Mouse (Mus musculus): ENCODE results near the gene Ssbp3. TPM values are rescaled to one million over a fixed set of nuclear protein-coding genes. Genes with fewer than 3 reads are reported as not detected.

The Ssbp3 gene
- polyA plus RNA-seq, 1 experiment, result 27.8 TPM

GRCm38 (mm10) chr4:106996305-106997076 is 86.0 kb downstream of the Ssbp3 start:
- 44% methylated on average over 13 of the region's 13 CpGs for WGBS

DNA sequence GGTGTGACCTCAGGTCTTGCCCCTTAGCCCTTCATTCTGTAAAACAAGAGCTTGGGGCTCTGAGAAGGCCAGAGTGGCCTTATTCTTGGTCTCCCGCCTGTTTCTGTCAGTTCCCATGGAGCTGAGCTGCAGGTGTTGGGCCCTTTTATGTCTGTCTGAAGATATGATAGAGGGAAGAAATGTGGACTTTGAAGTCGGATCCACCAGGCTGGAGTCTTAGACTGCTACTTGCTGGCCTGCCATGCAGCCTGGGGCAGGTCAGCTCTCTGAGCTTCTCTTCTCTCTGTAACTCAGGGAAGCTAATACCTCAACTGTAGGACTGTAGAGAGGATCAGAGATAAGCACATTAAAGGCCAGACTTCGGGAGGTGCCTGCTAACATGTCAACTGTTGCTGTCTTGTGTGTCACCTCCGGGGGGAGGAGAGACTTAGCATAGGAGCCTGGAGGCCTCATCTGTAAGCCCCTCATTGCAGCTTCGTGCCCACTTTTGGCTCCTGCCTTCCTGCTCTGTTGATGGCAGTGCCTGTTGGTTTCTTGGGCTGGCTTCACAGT is 90.8 kb downstream of the Ssbp3 start:
- TF ChIP-seq POLR2A (IDR thresholded peaks at IDR 0.05; ENCODE audit: low read depth, low read length), result no peak
- no peak for TF ChIP-seq CTCF (IDR thresholded peaks at IDR 0.05; ENCODE audit: extremely low read depth, insufficient read depth, insufficient read length, insufficient replicate concordance)
- Histone ChIP-seq H3K27me3 (ENCODE audit: control insufficient read depth, insufficient read depth, low read length) (no peaks in the 10 kb centered on the region), H3K4me1 (ENCODE audit: control insufficient read depth, insufficient read depth, insufficient read length) (peaks cover 3% of the 10 kb centered on the region; the same call in 1 of the 2 replicates), H3K36me3 (ENCODE audit: control insufficient read depth, insufficient read depth, low read length) (no peaks in the 10 kb centered on the region), H3K4me3 (ENCODE audit: extremely low read depth, insufficient read depth, insufficient read length) (no peak overlapping the region), H3K27ac (ENCODE audit: insufficient read depth, low read length) (no peak overlapping the region)
- no peak for DNase-seq (ENCODE audit: low read depth in 1 of 2, low spot score in 2 of 2)
- 79% methylated on average over 5 of the region's 5 CpGs for WGBS

More at GRCm38 (mm10) chr4:106996305-106997076, 86.0 kb downstream of the Ssbp3 start:
- H3K27ac ChIP-seq (ENCODE audit: insufficient read depth, low read length), result no peak overlapping the region
- no peak for DNase-seq (ENCODE audit: low read depth in 1 of 2, low spot score in 2 of 2)
- no peaks in the 10 kb centered on the region for H3K36me3 ChIP-seq (ENCODE audit: control insufficient read depth, insufficient read depth, low read length)
- no peak for TF ChIP-seq CTCF (IDR thresholded peaks at IDR 0.05; ENCODE audit: extremely low read depth, insufficient read depth, insufficient read length, insufficient replicate concordance)
- no peak for TF ChIP-seq POLR2A (IDR thresholded peaks at IDR 0.05; ENCODE audit: low read depth, low read length)
- H3K27me3 ChIP-seq (ENCODE audit: control insufficient read depth, insufficient read depth, low read length), result no peaks in the 10 kb centered on the region
- no peak overlapping the region for H3K4me3 ChIP-seq (ENCODE audit: extremely low read depth, insufficient read depth, insufficient read length)
- peaks cover 3% of the 10 kb centered on the region; the same call in 1 of the 2 replicates for H3K4me1 ChIP-seq (ENCODE audit: control insufficient read depth, insufficient read depth, insufficient read length)

GRCm38 (mm10) chr4:107001916-107002488 is 91.5 kb downstream of the Ssbp3 start:
- Histone ChIP-seq H3K4me1 (ENCODE audit: control insufficient read depth, insufficient read depth, insufficient read length) (no peaks in the 10 kb centered on the region), H3K36me3 (ENCODE audit: control insufficient read depth, insufficient read depth, low read length) (no peaks in the 10 kb centered on the region), H3K4me3 (ENCODE audit: extremely low read depth, insufficient read depth, insufficient read length) (no peak overlapping the region), H3K27ac (ENCODE audit: insufficient read depth, low read length) (no peak overlapping the region), H3K27me3 (ENCODE audit: control insufficient read depth, insufficient read depth, low read length) (no peaks in the 10 kb centered on the region)
- 87% methylated on average over 14 of the region's 14 CpGs for WGBS
- no peak for DNase-seq (ENCODE audit: low read depth in 1 of 2, low spot score in 2 of 2)
- TF ChIP-seq POLR2A (IDR thresholded peaks at IDR 0.05; ENCODE audit: low read depth, low read length), result no peak
- no peak for TF ChIP-seq CTCF (IDR thresholded peaks at IDR 0.05; ENCODE audit: extremely low read depth, insufficient read depth, insufficient read length, insufficient replicate concordance)

- Histone ChIP-seq H3K27ac (ENCODE audit: insufficient read depth, low read length) (no peak overlapping the region), H3K36me3 (ENCODE audit: control insufficient read depth, insufficient read depth, low read length) (no peaks in the 10 kb centered on the region), H3K4me3 (ENCODE audit: extremely low read depth, insufficient read depth, insufficient read length) (no peak overlapping the region), H3K27me3 (ENCODE audit: control insufficient read depth, insufficient read depth, low read length) (no peaks in the 10 kb centered on the region), H3K4me1 (ENCODE audit: control insufficient read depth, insufficient read depth, insufficient read length) (no peaks in the 10 kb centered on the region)
- no peak for TF ChIP-seq CTCF (IDR thresholded peaks at IDR 0.05; ENCODE audit: extremely low read depth, insufficient read depth, insufficient read length, insufficient replicate concordance)
- no peak for TF ChIP-seq POLR2A (IDR thresholded peaks at IDR 0.05; ENCODE audit: low read depth, low read length)
- DNase-seq (ENCODE audit: low read depth in 1 of 2, low spot score in 2 of 2), result no peak
- WGBS, result 82% methylated on average over 11 of the region's 11 CpGs
These were observed 92.1 kb downstream of the Ssbp3 start for GRCm38 (mm10) chr4:107002517-107003165.

- Histone ChIP-seq H3K4me1 (ENCODE audit: control insufficient read depth, insufficient read depth, insufficient read length) (no peaks in the 10 kb centered on the region), H3K27me3 (ENCODE audit: control insufficient read depth, insufficient read depth, low read length) (no peaks in the 10 kb centered on the region), H3K4me3 (ENCODE audit: extremely low read depth, insufficient read depth, insufficient read length) (no peak overlapping the region), H3K27ac (ENCODE audit: insufficient read depth, low read length) (no peak overlapping the region), H3K36me3 (ENCODE audit: control insufficient read depth, insufficient read depth, low read length) (no peaks in the 10 kb centered on the region)
- 96% methylated on average over 2 of the region's 2 CpGs for WGBS
- no peak for TF ChIP-seq CTCF (IDR thresholded peaks at IDR 0.05; ENCODE audit: extremely low read depth, insufficient read depth, insufficient read length, insufficient replicate concordance)
- TF ChIP-seq POLR2A (IDR thresholded peaks at IDR 0.05; ENCODE audit: low read depth, low read length), result no peak
- no peak for DNase-seq (ENCODE audit: low read depth in 1 of 2, low spot score in 2 of 2)
These were observed 92.7 kb downstream of the Ssbp3 start for GRCm38 (mm10) chr4:107003199-107003598.

- Histone ChIP-seq H3K4me1 (ENCODE audit: control insufficient read depth, insufficient read depth, insufficient read length) (no peaks in the 10 kb centered on the region), H3K27ac (ENCODE audit: insufficient read depth, low read length) (no peak overlapping the region), H3K4me3 (ENCODE audit: extremely low read depth, insufficient read depth, insufficient read length) (no peak overlapping the region), H3K27me3 (ENCODE audit: control insufficient read depth, insufficient read depth, low read length) (no peaks in the 10 kb centered on the region), H3K36me3 (ENCODE audit: control insufficient read depth, insufficient read depth, low read length) (no peaks in the 10 kb centered on the region)
- no peak for DNase-seq (ENCODE audit: low read depth in 1 of 2, low spot score in 2 of 2)
- WGBS, result 93% methylated on average over 3 of the region's 3 CpGs
- no peak for TF ChIP-seq CTCF (IDR thresholded peaks at IDR 0.05; ENCODE audit: extremely low read depth, insufficient read depth, insufficient read length, insufficient replicate concordance)
These were observed 93.3 kb downstream of the Ssbp3 start for GRCm38 (mm10) chr4:107003786-107004185.

Measured in spleen, adult 2 months (tissue).